Mouse (Mus musculus): ENCODE data around the gene Glt1d1.

Gene Glt1d1

GRCm38 (mm10) chr5:127649077-127649476 lies 17.0 kb downstream of the Glt1d1 start:
- ChIA-PET CTCF (interaction anchor here (0.5 to 3.7 kb wide), 85 partner anchors 8 to 1419 kb away, joined by 3 to 63 read pairs (median 4); partner anchors contain the start of genes Glt1d1 (in 3 of the 4) and Slc15a4 (in 2 of the 4)), POLR2A (interaction anchor here (0.6 to 3.4 kb wide), 33 partner anchors 8 to 472 kb away, joined by 3 to 35 read pairs (median 4); partner anchors contain the start of genes Glt1d1 (in 3 of the 4) and Slc15a4 (in 3 of the 4))

- ChIA-PET POLR2A (interaction anchor here in 2 of 4 experiments (0.6 to 3.2 kb wide), 13 partner anchors 9 to 334 kb away, joined by 3 to 12 read pairs (median 3); partner anchors contain the start of gene Slc15a4 (in 1 of the 2)), CTCF (interaction anchor here (0.6 to 7.5 kb wide), 10 partner anchors 10 to 136 kb away, joined by 3 to 63 read pairs (median 6); no protein-coding TSS in a partner anchor)
These were observed 26.2 kb downstream of the Glt1d1 start for GRCm38 (mm10) chr5:127658257-127658656.

GRCm38 (mm10) chr5:127659312-127659711 lies 27.2 kb downstream of the Glt1d1 start:
- ChIA-PET POLR2A (interaction anchor here in 2 of 4 experiments (1.0 to 3.2 kb wide), 8 partner anchors 10 to 68 kb away, joined by 3 to 12 read pairs (median 4); no protein-coding TSS in a partner anchor), CTCF (interaction anchor here (0.7 to 7.5 kb wide), 8 partner anchors 11 to 41 kb away, joined by 4 to 63 read pairs (median 6); no protein-coding TSS in a partner anchor)

- ChIA-PET POLR2A (interaction anchor here in 2 of 4 experiments (1.0 to 3.2 kb wide), 3 partner anchors 11 to 43 kb away, joined by 3 to 12 read pairs (median 5); no protein-coding TSS in a partner anchor), CTCF (interaction anchor here (0.5 to 7.5 kb wide), 6 partner anchors 12 to 828 kb away, joined by 3 to 63 read pairs (median 12); no protein-coding TSS in a partner anchor)
These were observed 28.2 kb downstream of the Glt1d1 start for GRCm38 (mm10) chr5:127660267-127660666.

GRCm38 (mm10) chr5:127660979-127661378 lies 28.9 kb downstream of the Glt1d1 start:
- POLR2A ChIA-PET = interaction anchor here (0.6 to 2.1 kb wide), 7 partner anchors 10 to 291 kb away, joined by 3 to 11 read pairs (median 3); no protein-coding TSS in a partner anchor
- CTCF ChIA-PET = interaction anchor here in 3 of 4 experiments (0.6 to 7.5 kb wide), 9 partner anchors 12 to 499 kb away, joined by 3 to 63 read pairs (median 4); no protein-coding TSS in a partner anchor

GRCm38 (mm10) chr5:127673913-127674312 lies 41.9 kb downstream of the Glt1d1 start:
- ChIA-PET POLR2A (interaction anchor here in 3 of 4 experiments (0.6 to 1.6 kb wide), 11 partner anchors 9 to 559 kb away, joined by 3 to 6 read pairs (median 4); no protein-coding TSS in a partner anchor), CTCF (interaction anchor here in 2 of 4 experiments (0.6 to 2.6 kb wide), 16 partner anchors 10 to 1642 kb away, joined by 3 to 8 read pairs (median 3); partner anchors contain the start of gene Glt1d1 (in 1 of the 2))

GRCm38 (mm10) chr5:127677561-127677960 lies 45.5 kb downstream of the Glt1d1 start:
- POLR2A ChIA-PET = interaction anchor here in 1 of 4 experiments (1.1 to 2.5 kb wide), 4 partner anchors 9 to 38 kb away, joined by 3 to 5 read pairs (median 4); no protein-coding TSS in a partner anchor
- CTCF ChIA-PET = interaction anchor here in 2 of 4 experiments (0.7 to 1.3 kb wide), 4 partner anchors 9 to 260 kb away, joined by 3 to 6 read pairs (median 3); no protein-coding TSS in a partner anchor

- POLR2A ChIA-PET = interaction anchor here in 1 of 4 experiments (1.1 to 2.5 kb wide), 2 partner anchors 10 to 16 kb away, joined by 3 to 5 read pairs; no protein-coding TSS in a partner anchor
- CTCF ChIA-PET = interaction anchor here in 3 of 4 experiments (0.5 to 1.3 kb wide), 7 partner anchors 13 to 1385 kb away, joined by 3 to 6 read pairs (median 4); no protein-coding TSS in a partner anchor
These were observed 46.4 kb downstream of the Glt1d1 start for GRCm38 (mm10) chr5:127678501-127678900.

- POLR2A ChIA-PET = no interaction called here
- CTCF ChIA-PET = interaction anchor here in 1 of 4 experiments (1.1 kb wide), 1 partner anchor 11 kb away, joined by 3 read pairs; no protein-coding TSS in a partner anchor
These were observed 56.6 kb downstream of the Glt1d1 start for GRCm38 (mm10) chr5:127688568-127689170.

- ChIA-PET POLR2A (interaction anchor here in 3 of 4 experiments (0.8 to 1.4 kb wide), 7 partner anchors 9 to 63 kb away, joined by 3 to 5 read pairs (median 4); no protein-coding TSS in a partner anchor), CTCF (interaction anchor here in 3 of 4 experiments (0.7 to 1.7 kb wide), 8 partner anchors 9 to 388 kb away, joined by 3 to 13 read pairs (median 3); no protein-coding TSS in a partner anchor)
These were observed 59.0 kb downstream of the Glt1d1 start for GRCm38 (mm10) chr5:127691085-127691484.

- ChIA-PET POLR2A (interaction anchor here in 2 of 4 experiments (1.2 to 1.3 kb wide), 2 partner anchors 9 to 10 kb away, joined by 4 read pairs; no protein-coding TSS in a partner anchor), CTCF (no interaction called here)
These were observed 59.5 kb downstream of the Glt1d1 start for GRCm38 (mm10) chr5:127691581-127691980.

GRCm38 (mm10) chr5:127695898-127696297 lies 63.8 kb downstream of the Glt1d1 start:
- CTCF ChIA-PET = no interaction called here
- POLR2A ChIA-PET = interaction anchor here in 2 of 4 experiments (0.9 to 1.3 kb wide), 5 partner anchors 9 to 87 kb away, joined by 3 to 6 read pairs (median 3); no protein-coding TSS in a partner anchor

GRCm38 (mm10) chr5:127696602-127697001 lies 64.5 kb downstream of the Glt1d1 start:
- POLR2A ChIA-PET = interaction anchor here in 2 of 4 experiments (0.9 to 1.3 kb wide), 6 partner anchors 9 to 737 kb away, joined by 3 to 6 read pairs (median 4); no protein-coding TSS in a partner anchor
- CTCF ChIA-PET = interaction anchor here in 1 of 4 experiments (0.7 kb wide), 1 partner anchor 33 kb away, joined by 3 read pairs; no protein-coding TSS in a partner anchor

- POLR2A ChIA-PET = interaction anchor here in 2 of 4 experiments (0.5 to 0.6 kb wide), 3 partner anchors 22 to 294 kb away, joined by 3 to 5 read pairs (median 3); no protein-coding TSS in a partner anchor
- CTCF ChIA-PET = interaction anchor here in 1 of 4 experiments (0.8 to 2.6 kb wide), 2 partner anchors 10 to 249 kb away, joined by 9 to 18 read pairs; no protein-coding TSS in a partner anchor
These were observed 66.5 kb downstream of the Glt1d1 start for GRCm38 (mm10) chr5:127698525-127698924.

GRCm38 (mm10) chr5:127699679-127700078 lies 67.6 kb downstream of the Glt1d1 start:
- CTCF ChIA-PET = interaction anchor here (0.6 to 3.2 kb wide), 24 partner anchors 8 to 249 kb away, joined by 3 to 18 read pairs (median 4); no protein-coding TSS in a partner anchor
- POLR2A ChIA-PET = interaction anchor here in 3 of 4 experiments (0.6 to 2.0 kb wide), 7 partner anchors 9 to 32 kb away, joined by 3 to 6 read pairs (median 4); no protein-coding TSS in a partner anchor

- CTCF ChIA-PET = interaction anchor here (0.6 to 3.2 kb wide), 32 partner anchors 8 to 537 kb away, joined by 3 to 18 read pairs (median 4); no protein-coding TSS in a partner anchor
- POLR2A ChIA-PET = interaction anchor here (0.6 to 2.0 kb wide), 15 partner anchors 9 to 1814 kb away, joined by 3 to 6 read pairs (median 4); no protein-coding TSS in a partner anchor
These were observed 68.1 kb downstream of the Glt1d1 start for GRCm38 (mm10) chr5:127700156-127700555.

GRCm38 (mm10) chr5:127703609-127704180 lies 71.6 kb downstream of the Glt1d1 start:
- POLR2A ChIA-PET = interaction anchor here in 3 of 4 experiments (0.5 to 2.2 kb wide), 8 partner anchors 9 to 1567 kb away, joined by 3 to 6 read pairs (median 4); no protein-coding TSS in a partner anchor
- CTCF ChIA-PET = interaction anchor here (0.5 to 1.1 kb wide), 6 partner anchors 12 to 1248 kb away, joined by 3 to 12 read pairs (median 4); no protein-coding TSS in a partner anchor
